ENCODE assay signal across 8 mouse cellular contexts in genomic region chr13:98025162-98025561, GRCm38 (mm10).
DNase-seq lines count a peak whose midpoint lies in the region; ATAC-seq and TF ChIP-seq lines count a peak whose summit lies in the region.

No protein-coding gene starts in this region.

- 89% methylated on average over 7 of the region's 7 CpGs for WGBS in midbrain, embryonic 11.5 days
- 85% methylated on average over 7 of the region's 7 CpGs for WGBS in midbrain, embryonic 10.5 days

- no peak overlapping the region for H3K4me2 ChIP-seq in midbrain, embryonic 11.5 days

- no peak overlapping the region for H3K27ac ChIP-seq in gastrocnemius, adult 2 months
- no peak overlapping the region for H3K27ac ChIP-seq in midbrain, embryonic 11.5 days (ENCODE audit: low read depth, low read length)
- no peak overlapping the region for H3K27ac ChIP-seq in midbrain, embryonic 10.5 days (replicated peaks)

- intact Hi-C loops in gastrocnemius, adult 2 months (cut with DNase I): loop anchor here (5.0 kb wide), 1 partner anchor 762 kb away; no protein-coding TSS in a partner anchor
- intact Hi-C loops in gastrocnemius, postnatal 36 days (cut with DNase I): no loop called here

- peak; percentile 61 for TF ChIP-seq CTCF in gastrocnemius, adult 2 months (IDR thresholded peaks at IDR 0.05)

- no peak for ATAC-seq in midbrain, embryonic 11.5 days (ENCODE audit: low FRiP score)
- no peak for ATAC-seq in granulocyte monocyte progenitor cell, adult 5-6 weeks (replicated peaks; ENCODE audit: poor library complexity, severe bottlenecking)

- H3K27me3 ChIP-seq in midbrain, embryonic 11.5 days (ENCODE audit: control insufficient read depth, insufficient read depth, low read length): no peaks in the 10 kb centered on the region
- H3K27me3 ChIP-seq in midbrain, embryonic 10.5 days (ENCODE audit: low read depth, poor library complexity, severe bottlenecking): no peaks in the 10 kb centered on the region

- 0 out of 2 replicates have a peak, but pooled peaks cover 2% of the 10 kb centered on the region for H3K4me1 ChIP-seq in midbrain, embryonic 11.5 days (ENCODE audit: control insufficient read depth, insufficient read depth, low read length)
- H3K4me1 ChIP-seq in midbrain, embryonic 10.5 days: peaks cover 13% of the 10 kb centered on the region

- H3K36me3 ChIP-seq in midbrain, embryonic 11.5 days (ENCODE audit: control insufficient read depth, insufficient read depth, low read length): no peaks in the 10 kb centered on the region
- H3K36me3 ChIP-seq in midbrain, embryonic 10.5 days: no peaks in the 10 kb centered on the region

- no peak for DNase-seq in gastrocnemius, adult 2 months
- DNase-seq in gastrocnemius, postnatal 4 days (ENCODE audit: low spot score in 2 of 2): no peak
- DNase-seq in midbrain, embryonic 11.5 days (ENCODE audit: low spot score, missing footprints): peak; percentile 86
- DNase-seq in midbrain, embryonic 10.5 days (ENCODE audit: low spot score): no peak
- DNase-seq in c-Kit-positive CD71-positive TER-119-negative erythroid progenitor cells, embryonic 14.5 days (ENCODE audit: low read depth): peak; percentile 6
- peak; percentile 20 for DNase-seq in thymus, postnatal 0 days (ENCODE audit: low spot score)
- no peak for DNase-seq in gastrocnemius, postnatal 36 days

- H3K9me3 ChIP-seq in midbrain, embryonic 11.5 days (ENCODE audit: control insufficient read depth, low read length): no peaks in the 10 kb centered on the region
- H3K9me3 ChIP-seq in midbrain, embryonic 10.5 days (replicated peaks): no peaks in the 10 kb centered on the region

- H3K9ac ChIP-seq in midbrain, embryonic 11.5 days (ENCODE audit: low read length): no peak overlapping the region

- H3K4me3 ChIP-seq in gastrocnemius, adult 2 months: no peak overlapping the region
- H3K4me3 ChIP-seq in midbrain, embryonic 11.5 days (ENCODE audit: low read depth, low read length): no peak overlapping the region
- no peak overlapping the region for H3K4me3 ChIP-seq in midbrain, embryonic 10.5 days

Comparison
In these comparisons a context has a peak if more than half of its experiments do, and no peak if none do; other contexts are left out.
1. DNase-seq: peak in midbrain, embryonic 11.5 days (single experiment), c-Kit-positive CD71-positive TER-119-negative erythroid progenitor cells, embryonic 14.5 days (single experiment) and thymus, postnatal 0 days (single experiment); none in gastrocnemius, adult 2 months (single experiment), gastrocnemius, postnatal 4 days (0 of 2), midbrain, embryonic 10.5 days (single experiment) and gastrocnemius, postnatal 36 days (0 of 2).